Mouse (Mus musculus) ES-E14 (cell line): ENCODE measurements around the gene Fth1.
A peak's percentile ranks its signal among the peaks of the same experiment; 100 is the strongest.

Experiments
- CHD2 ChIP-seq: IDR thresholded peaks from 2 replicates; pipeline ENCODE4 v1.6.1; 2014; ENCODE audit warnings: mild to moderate bottlenecking, low read depth, low read length, inconsistent platforms
- HCFC1 ChIP-seq: IDR thresholded peaks from 2 replicates; pipeline ENCODE4 v1.6.1; 2012; ENCODE audit warnings: low read length, inconsistent platforms, borderline replicate concordance; ENCODE audit not compliant: insufficient read depth
- MAFK ChIP-seq: IDR thresholded peaks from 2 replicates; pipeline ENCODE4 v1.6.1; 2014; ENCODE audit warnings: mild to moderate bottlenecking, low read depth, low read length, inconsistent platforms; ENCODE audit not compliant: insufficient read depth
- ZC3H11A ChIP-seq: IDR thresholded peaks from 2 replicates; pipeline ENCODE4 v1.6.1; 2012; ENCODE audit warnings: low read depth, mild to moderate bottlenecking, inconsistent platforms, low read length, borderline replicate concordance

- TF ChIP-seq CHD2 (no peak), MAFK (no peak), ZC3H11A (0 out of 2 replicates have a peak, but pooled peaks have one; percentile 34), HCFC1 (no peak)
Observed at GRCm38 (mm10) chr19:9991304-9991703, 10.9 kb downstream of the Fth1 start.
